Mouse (Mus musculus) regulatory T cell (primary cell): ENCODE measurements around the gene Nkx2-5.

ENCODE experiments used
- in situ Hi-C: fragments of 300-600 bp; cut with MboI, MseI; formaldehyde crosslinking; loops from one replicate; pipeline ENCODE4 v1.15.1; 2025; ENCODE audit warnings: high pct_unique_total_duplicates

The Nkx2-5 gene

GRCm38 (mm10) chr17:26850358-26851135 is 5.7 kb upstream of the Nkx2-5 start:
- in situ Hi-C loops = no loop called here

DNA sequence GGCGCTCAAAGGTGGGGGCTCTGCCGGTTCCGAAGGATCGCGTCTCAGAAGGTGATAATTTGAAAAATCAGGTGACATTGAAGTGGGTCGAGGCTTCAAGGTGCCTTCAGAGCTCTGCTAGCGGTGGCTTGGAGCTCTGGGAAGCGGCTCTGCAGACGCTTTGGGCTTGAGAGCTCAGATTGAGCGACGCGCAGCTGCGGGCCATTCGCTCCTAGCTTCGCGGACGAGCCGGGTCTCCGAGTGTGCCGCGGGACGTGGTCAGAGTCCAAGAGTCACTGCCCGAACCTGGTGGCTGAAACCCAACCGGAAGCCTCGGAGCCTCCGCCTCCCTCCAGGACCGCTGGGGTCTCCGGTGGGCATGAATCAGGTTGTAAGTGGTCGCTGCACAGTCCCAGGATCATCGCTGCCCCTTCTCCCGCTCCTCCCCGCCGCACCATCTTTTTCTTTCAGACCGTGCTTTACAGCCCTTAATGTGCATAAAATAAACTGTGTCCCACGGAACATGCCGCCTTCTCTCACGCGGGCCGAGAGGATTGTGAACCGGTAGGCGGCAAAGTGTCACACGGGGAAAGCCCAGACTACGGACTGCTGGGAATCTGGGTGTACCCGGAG is 5.0 kb upstream of the Nkx2-5 start:
- in situ Hi-C loops = no loop called here

DNA sequence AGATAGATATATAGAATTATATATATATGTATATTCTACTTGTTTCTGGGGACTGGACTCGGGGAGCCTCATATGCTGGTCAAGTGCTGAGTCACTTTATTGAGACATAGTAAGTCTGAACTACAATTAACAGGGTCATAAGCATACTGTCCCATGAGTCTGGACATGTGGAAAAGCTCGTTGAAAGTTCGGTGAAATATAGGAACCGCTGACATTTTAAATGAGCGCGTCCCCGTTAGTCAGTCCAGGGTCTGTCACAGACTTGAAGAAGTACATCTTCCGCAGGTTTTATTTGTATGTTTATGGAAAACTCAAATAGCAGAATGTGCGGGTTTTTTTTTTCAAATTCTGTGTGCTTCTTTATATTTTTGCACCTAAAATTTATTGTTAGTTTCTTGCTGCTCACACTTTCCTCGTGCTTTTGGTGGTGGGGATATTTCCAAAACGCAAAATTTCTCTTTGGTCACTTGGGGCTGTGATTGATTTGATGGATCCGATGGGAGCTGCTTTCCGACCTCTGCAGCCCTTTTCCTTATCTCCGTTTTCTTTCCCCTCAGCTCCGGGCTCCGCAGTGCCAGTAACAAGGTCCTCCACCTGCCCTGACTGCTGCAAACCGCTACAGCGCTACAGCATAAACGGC is 4.4 kb upstream of the Nkx2-5 start:
- in situ Hi-C loops = no loop called here

GRCm38 (mm10) chr17:26848236-26848635 is 3.4 kb upstream of the Nkx2-5 start:
- in situ Hi-C loops = no loop called here

DNA sequence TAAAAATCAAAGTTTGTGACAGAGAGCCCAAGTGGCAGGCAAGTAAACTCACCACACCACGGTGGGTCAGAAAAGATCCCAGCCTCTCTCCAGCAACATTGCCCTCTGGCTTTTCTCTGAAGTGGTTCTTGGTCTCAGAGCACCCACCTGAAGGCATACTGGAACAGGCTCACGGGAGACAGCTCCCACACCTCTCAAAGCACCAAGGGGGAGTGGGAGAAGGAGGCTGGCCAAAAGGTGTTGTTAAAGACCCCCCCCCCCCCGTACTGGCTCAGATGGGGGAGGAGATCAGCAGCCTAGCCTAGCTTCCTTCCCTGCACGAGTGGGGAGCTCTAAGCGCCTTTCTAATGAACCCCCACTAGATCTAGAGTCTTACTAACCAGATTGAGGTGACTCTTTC is 3.0 kb upstream of the Nkx2-5 start:
- in situ Hi-C loops = no loop called here

DNA sequence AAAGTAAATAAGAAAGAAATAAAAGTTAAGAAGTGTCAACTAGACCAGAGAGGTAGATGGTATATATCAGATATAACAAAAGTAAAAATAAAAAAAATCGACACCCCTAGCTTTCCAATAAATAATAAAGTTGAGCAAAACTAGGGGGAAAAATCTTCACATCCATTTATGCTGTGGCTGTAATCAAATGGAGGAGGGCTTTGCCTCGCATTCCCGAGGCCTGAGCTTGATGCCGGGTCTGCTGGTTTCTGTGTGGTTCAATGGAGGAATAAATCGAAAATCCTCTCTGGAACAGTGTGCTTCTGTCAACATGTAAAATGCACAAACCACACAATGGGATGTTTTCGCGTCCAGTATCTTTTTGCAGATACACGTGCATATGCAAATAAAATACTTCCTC is 1.6 kb upstream of the Nkx2-5 start:
- in situ Hi-C loops = no loop called here

DNA sequence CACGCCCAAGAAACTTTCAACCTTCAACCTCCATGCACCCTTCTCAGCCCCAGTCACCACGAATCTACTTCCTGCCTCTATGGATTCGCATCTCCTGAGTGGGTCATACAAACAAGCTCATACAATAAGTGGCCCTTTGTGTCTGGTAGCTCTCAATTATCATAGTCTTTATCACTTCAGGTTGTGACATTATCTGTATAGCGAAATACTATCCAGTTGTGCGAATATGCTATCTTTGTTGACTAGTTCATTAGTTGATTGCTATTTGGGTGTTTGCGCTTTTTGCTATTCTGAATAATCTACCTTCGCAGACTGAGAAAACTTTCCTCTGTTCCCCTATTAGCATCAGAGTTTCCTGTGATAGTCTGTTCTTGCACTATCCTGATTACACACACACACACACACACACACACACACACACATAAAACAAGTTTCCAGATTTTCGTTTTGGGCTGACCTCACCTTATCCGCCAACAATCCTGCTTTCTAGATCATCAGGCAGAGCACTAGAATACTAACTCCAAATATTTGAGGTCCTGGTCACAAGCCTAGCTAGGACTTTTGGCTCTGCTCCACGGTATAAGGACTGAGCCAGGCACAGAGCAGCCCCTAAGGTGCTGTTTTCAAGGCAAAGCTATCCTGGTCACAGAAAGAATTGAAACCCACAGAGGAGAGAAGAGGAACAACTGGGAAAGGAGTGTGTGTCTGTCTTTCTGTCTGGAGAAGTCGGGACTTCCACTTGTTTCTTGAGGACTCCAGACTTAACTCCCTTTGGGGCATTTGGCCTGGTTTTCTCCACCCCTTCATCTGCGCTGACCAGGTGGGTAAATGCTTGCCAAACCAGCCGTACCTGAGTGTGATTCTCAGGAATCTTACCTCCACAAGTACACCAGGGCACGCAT is 591 bp upstream of the Nkx2-5 start:
- in situ Hi-C loops = no loop called here

- in situ Hi-C loops = no loop called here
Observed at GRCm38 (mm10) chr17:26844371-26844851, 398 bp downstream of the Nkx2-5 start.

- in situ Hi-C loops = no loop called here
Observed at GRCm38 (mm10) chr17:26843696-26844236, 1.0 kb downstream of the Nkx2-5 start.

- in situ Hi-C loops = no loop called here
Observed at GRCm38 (mm10) chr17:26843229-26843567, 1.6 kb downstream of the Nkx2-5 start.

- in situ Hi-C loops = no loop called here
Observed at GRCm38 (mm10) chr17:26842431-26843228, 2.2 kb downstream of the Nkx2-5 start.

- in situ Hi-C loops = no loop called here
Observed at GRCm38 (mm10) chr17:26841981-26842380, 2.8 kb downstream of the Nkx2-5 start.

DNA sequence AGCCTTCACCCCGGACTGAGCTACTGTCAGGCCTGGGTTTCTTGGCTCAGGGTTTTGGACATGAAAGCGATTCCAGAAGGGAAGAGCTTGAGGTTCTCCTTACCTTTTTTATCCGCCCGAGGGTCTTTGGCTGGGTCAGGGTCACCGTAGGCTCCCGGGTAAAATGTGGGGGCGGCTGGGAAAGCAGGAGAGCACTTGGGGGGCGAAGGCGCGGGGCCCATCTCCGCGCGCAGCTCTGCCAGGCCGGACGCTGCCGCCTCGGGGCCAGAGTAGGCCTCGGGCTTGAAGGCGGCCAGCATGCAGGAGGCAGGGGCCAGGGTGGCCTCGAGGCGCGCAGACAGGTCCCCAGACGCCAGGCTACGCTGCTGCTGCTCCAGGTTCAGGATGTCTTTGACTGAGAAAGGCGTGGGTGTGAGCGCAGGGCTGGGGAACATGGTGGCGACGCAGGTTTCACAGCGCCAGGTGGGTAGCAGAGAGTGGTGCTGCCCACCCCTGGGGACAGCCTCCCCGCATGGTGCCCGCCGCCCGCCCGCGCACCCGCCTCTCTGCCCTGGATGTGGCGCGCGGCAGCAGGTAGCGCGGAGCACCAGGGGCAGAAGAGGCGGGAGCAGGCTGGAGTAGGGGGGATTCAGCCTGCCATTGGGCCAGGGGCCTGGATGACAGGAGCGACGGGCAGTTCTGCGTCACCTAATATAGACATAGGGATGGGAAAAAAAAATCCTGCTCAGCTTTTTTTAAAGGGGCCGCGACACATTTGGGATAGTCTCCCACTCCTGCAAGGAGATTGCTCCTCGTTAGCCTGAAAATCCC is 3.7 kb downstream of the Nkx2-5 start:
- in situ Hi-C loops = no loop called here

GRCm38 (mm10) chr17:26840439-26840780 is 4.4 kb downstream of the Nkx2-5 start:
- in situ Hi-C loops = no loop called here

- in situ Hi-C loops = no loop called here
Observed at GRCm38 (mm10) chr17:26839718-26840438, 4.9 kb downstream of the Nkx2-5 start.

GRCm38 (mm10) chr17:26838911-26839717 is 5.7 kb downstream of the Nkx2-5 start:
- in situ Hi-C loops = no loop called here

DNA sequence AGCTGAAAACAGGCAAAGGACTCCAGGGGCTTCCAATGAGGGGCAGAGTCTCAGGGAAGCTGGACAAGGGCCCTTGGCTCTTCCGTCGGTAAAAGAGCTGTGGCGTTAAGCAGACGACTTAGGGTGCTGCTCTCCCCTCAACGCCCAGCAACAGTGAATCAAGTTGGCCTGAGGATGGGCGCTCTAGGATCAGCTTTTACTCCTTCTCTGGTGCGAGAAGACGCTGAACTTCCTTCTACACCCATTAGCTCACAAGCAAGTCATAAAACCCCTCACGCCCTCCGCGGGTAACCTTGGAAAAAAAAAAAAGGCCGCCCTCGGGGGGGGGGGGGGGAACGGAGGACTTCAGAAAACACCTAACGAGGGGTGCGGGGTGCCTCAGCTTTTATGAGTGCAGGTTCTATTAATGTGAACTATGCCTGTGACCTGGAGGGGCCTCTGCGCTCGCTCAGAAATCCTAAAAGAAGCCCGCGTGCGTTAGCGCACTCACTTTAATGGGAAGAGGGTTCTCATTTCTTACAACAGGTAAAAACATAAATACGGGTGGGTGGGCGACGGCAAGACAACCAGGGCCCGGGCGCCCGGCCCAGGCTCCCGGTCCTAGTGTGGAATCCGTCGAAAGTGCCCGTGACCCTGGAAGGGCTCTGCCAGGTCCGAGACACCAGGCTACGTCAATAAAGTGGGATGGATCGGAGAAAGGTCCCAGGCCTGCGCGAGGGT is 6.5 kb downstream of the Nkx2-5 start:
- in situ Hi-C loops = no loop called here

GRCm38 (mm10) chr17:26837546-26837985 is 7.2 kb downstream of the Nkx2-5 start:
- in situ Hi-C loops = no loop called here
